Mouse (Mus musculus) lung, postnatal 0 days (tissue): Measurements from ENCODE around the gene Atxn7l1. TPM values are rescaled to one million over a fixed set of nuclear protein-coding genes. Genes with fewer than 3 reads are reported as not detected.

ENCODE experiments used
- ATAC-seq: fragments of 200-750 bp; cut with Nextera tagmentation; 2 replicates; pipeline ENCODE4 v1.8.0; 2017; ENCODE audit warnings: moderate library complexity
- DNase-seq: peaks from one replicate; pipeline ENCODE4 v3.0.0-alpha.2; 2016; ENCODE audit warnings: low spot score
- H3K27ac ChIP-seq: fragments of 300-500 bp; sonication (generic); 2 replicates; pipeline ENCODE4 v1.5.1; 2014; ENCODE audit warnings: antibody characterized with exemption, mild to moderate bottlenecking, low read length, mixed read lengths
- H3K27me3 ChIP-seq: fragments of 300-500 bp; sonication (generic); replicated peaks from 2 replicates; pipeline ENCODE4 v1.6.1; 2014; ENCODE audit warnings: low read length, mixed read lengths; ENCODE audit not compliant: insufficient read depth
- H3K36me3 ChIP-seq: fragments of 300-500 bp; sonication (generic); 2 replicates; pipeline ENCODE4 v1.6.1; 2014; ENCODE audit warnings: low read length, mixed read lengths; ENCODE audit not compliant: insufficient read depth
- H3K4me1 ChIP-seq: fragments of 300-500 bp; sonication (generic); 2 replicates; pipeline ENCODE4 v1.6.1; 2014; ENCODE audit warnings: antibody characterized with exemption, low read depth, low read length, mixed read lengths; ENCODE audit not compliant: insufficient read depth
- H3K4me2 ChIP-seq: fragments of 300-500 bp; sonication (generic); replicated peaks from 2 replicates; pipeline ENCODE4 v1.6.1; 2014; ENCODE audit warnings: low read depth, mild to moderate bottlenecking, low read length, moderate library complexity, mixed read lengths
- H3K4me3 ChIP-seq: fragments of 300-500 bp; sonication (generic); 2 replicates; pipeline ENCODE4 v1.5.1; 2014; ENCODE audit warnings: low read depth, low read length
- H3K9ac ChIP-seq: fragments of 300-500 bp; sonication (generic); replicated peaks from 2 replicates; pipeline ENCODE4 v1.6.1; 2014; ENCODE audit warnings: low read depth, mild to moderate bottlenecking
- H3K9me3 ChIP-seq: fragments of 300-500 bp; sonication (generic); 2 replicates; pipeline ENCODE4 v1.6.1; 2016; ENCODE audit warnings: low read length, mixed read lengths
- CTCF ChIP-seq: IDR thresholded peaks from 2 replicates; pipeline ENCODE4 v1.5.1; 2016; ENCODE audit warnings: antibody characterized with exemption, mild to moderate bottlenecking
- EP300 ChIP-seq: IDR thresholded peaks from 2 replicates; pipeline ENCODE4 v1.6.1; 2016; ENCODE audit warnings: antibody characterized with exemption, mild to moderate bottlenecking, control low read depth
- WGBS: fragments of 180-500 bp; shearing (Covaris S2); extraction: QIAGEN DNeasy Blood & Tissue Kit; methylation state at CpG from one replicate; pipeline ENCODE4 v1.1.7; 2014; 5-methylcytosine and 5-hydroxymethylcytosine counted together
- polyA plus RNA-seq: library from polyadenylated mRNA; unstranded; fragments of >200 nt; fragmentation: Nextera tagmentation; extraction: Ambion mirVana; gene quantifications from 2 replicates; pipeline ENCODE4 v1.2.1, GENCODE M21; 2015

The Atxn7l1 gene
- polyA plus RNA-seq, 1 experiment from 2014 or later = 10.2 TPM

DNA sequence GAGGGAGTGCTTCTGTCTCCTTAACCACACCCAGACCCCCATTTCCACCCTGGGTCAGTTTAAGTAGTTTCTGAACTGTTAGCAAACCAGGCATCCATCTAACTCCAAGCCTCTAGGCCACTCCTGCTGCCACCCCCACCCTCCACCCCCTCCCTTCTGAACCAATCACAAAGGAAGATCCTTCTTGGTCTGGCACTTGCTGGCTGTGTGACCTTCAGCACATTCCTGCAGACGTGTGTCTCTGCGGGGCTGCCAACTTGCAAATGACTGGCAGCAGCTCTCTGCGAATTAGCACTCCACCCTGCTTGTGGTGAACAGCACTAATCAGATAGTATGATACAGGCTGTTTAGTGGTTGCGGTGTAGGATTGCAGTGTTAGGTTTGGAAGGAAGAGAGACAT is 18.1 kb upstream of the Atxn7l1 start:
- ATAC-seq = no peak
- 13% methylated on average over 4 of the region's 4 CpGs for WGBS
- H3K9me3 ChIP-seq = no peaks in the 10 kb centered on the region

DNA sequence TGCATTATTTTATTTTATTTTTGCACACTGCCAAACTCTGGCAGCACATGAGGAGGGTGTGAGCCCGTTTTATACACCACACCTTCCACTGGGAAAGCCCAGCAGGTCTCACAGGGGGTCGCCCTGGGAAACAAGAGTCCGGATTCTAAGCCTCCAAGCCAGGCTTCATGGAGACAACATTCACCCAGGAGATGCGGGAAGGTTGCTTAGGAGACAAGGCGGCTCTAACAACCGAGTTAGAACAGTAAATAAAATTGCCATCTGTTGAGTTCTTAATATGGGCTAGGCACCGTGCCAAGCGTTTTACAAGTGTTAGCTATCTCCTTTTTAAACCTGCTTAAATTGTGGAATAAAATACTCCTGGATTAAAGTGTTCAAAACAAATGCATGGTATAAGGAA is 17.1 kb upstream of the Atxn7l1 start:
- H3K4me2 ChIP-seq = no peak overlapping the region
- WGBS = 43% methylated on average over 8 of the region's 8 CpGs

More for the DNA sequence above, 18.1 kb upstream of the Atxn7l1 start:
- H3K9ac ChIP-seq = no peak overlapping the region
- H3K4me2 ChIP-seq = no peak overlapping the region
- H3K4me1 ChIP-seq = no peaks in the 10 kb centered on the region
- no peaks in the 10 kb centered on the region for H3K36me3 ChIP-seq
- DNase-seq = no peak
- no peak for TF ChIP-seq EP300
- no peak for TF ChIP-seq CTCF
- H3K27ac ChIP-seq = no peak overlapping the region
- no peak overlapping the region for H3K4me3 ChIP-seq
- H3K27me3 ChIP-seq = no peaks in the 10 kb centered on the region

DNA sequence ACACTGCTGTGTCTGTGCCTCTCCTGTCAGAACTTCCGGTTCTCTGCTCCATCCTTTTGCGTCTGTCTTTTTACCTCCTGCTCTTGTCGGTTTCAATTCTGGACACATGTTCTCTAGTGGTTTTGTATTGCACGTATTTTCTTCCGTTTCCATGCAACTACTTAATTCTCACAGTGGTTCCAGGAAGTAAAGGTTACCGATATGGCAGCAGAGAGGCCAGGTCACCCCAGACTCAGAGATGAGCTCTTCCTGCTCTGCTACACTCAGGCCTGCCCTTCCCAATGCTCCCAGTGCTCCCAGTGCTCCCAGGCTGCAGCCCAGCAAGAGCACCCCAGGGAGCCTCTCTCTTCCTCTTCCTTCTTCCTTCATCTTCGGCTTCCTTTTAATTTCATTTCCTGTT is 15.7 kb upstream of the Atxn7l1 start:
- Histone ChIP-seq H3K4me1 (no peaks in the 10 kb centered on the region), H3K4me3 (no peak overlapping the region), H3K27me3 (no peaks in the 10 kb centered on the region), H3K9me3 (no peaks in the 10 kb centered on the region), H3K9ac (no peak overlapping the region), H3K27ac (no peak overlapping the region), H3K4me2 (no peak overlapping the region), H3K36me3 (no peaks in the 10 kb centered on the region)
- DNase-seq (no peak), ATAC-seq (no peak)
- 45% methylated on average over 7 of the region's 7 CpGs for WGBS
- TF ChIP-seq EP300 (no peak), CTCF (no peak)

More for the DNA sequence above, 17.1 kb upstream of the Atxn7l1 start:
- DNase-seq = no peak
- no peaks in the 10 kb centered on the region for H3K4me1 ChIP-seq
- ATAC-seq = no peak
- no peak overlapping the region for H3K27ac ChIP-seq
- no peak overlapping the region for H3K4me3 ChIP-seq
- H3K9me3 ChIP-seq = no peaks in the 10 kb centered on the region
- H3K9ac ChIP-seq = no peak overlapping the region
- no peaks in the 10 kb centered on the region for H3K27me3 ChIP-seq
- no peak for TF ChIP-seq CTCF
- TF ChIP-seq EP300 = no peak
- H3K36me3 ChIP-seq = no peaks in the 10 kb centered on the region

DNA sequence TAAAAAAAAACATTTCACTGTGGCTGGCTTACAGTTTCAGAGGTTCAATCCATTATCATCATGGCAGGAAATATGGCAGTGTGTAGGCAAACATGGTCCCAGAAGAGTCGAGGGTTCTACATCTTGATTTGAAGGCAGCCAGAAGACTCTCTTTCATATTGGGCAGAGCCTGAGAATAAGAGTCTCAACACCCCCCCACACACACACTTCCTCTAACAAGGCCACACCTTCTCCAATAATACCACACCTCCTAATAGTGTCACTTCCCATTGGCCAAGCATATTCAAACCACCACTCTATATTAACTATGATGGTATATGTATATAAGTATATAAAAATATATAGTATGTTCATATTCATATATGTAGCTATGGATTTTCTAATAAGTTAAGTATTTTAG is 9.6 kb upstream of the Atxn7l1 start:
- TF ChIP-seq EP300 = no peak
- no peak for TF ChIP-seq CTCF
- Histone ChIP-seq H3K4me2 (no peak overlapping the region), H3K4me3 (no peak overlapping the region), H3K4me1 (no peaks in the 10 kb centered on the region), H3K9me3 (no peaks in the 10 kb centered on the region), H3K27me3 (no peaks in the 10 kb centered on the region), H3K36me3 (0 out of 2 replicates have a peak, but pooled peaks cover 3% of the 10 kb centered on the region), H3K27ac (no peak overlapping the region), H3K9ac (no peak overlapping the region)
- ATAC-seq (no peak), DNase-seq (no peak)
- WGBS = 71% methylated on average over 1 of the region's 1 CpGs

DNA sequence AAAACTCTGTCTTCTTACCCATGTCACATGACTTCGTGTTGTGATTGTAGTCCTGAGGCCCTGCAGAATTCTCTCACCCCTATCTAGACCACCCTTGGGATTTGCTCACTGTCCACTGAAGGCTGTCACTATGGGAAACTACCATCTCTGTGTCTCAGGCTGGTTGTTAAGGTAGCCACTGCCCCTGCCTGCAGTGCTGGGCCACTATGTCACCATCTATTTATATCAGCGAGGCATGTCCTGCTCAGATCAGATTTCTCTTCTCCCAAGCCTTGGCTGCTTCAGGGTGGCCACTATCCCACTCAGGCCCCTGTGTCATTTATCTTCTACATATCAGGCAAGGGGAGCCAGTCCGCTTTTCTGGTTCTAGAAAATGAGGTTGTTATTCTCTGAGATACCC is 8.4 kb upstream of the Atxn7l1 start:
- 62% methylated on average over 3 of the region's 3 CpGs for whole genome bisulfite sequencing
- no peaks in the 10 kb centered on the region for H3K9me3 ChIP-seq
- H3K36me3 ChIP-seq = 0 out of 2 replicates have a peak, but pooled peaks cover 3% of the 10 kb centered on the region
- no peak overlapping the region for H3K27ac ChIP-seq
- H3K4me3 ChIP-seq = no peak overlapping the region
- TF ChIP-seq EP300 = no peak
- no peak for TF ChIP-seq CTCF
- H3K9ac ChIP-seq = no peak overlapping the region
- no peaks in the 10 kb centered on the region for H3K4me1 ChIP-seq
- no peak overlapping the region for H3K4me2 ChIP-seq
- DNase-seq (no peak), ATAC-seq (no peak)
- no peaks in the 10 kb centered on the region for H3K27me3 ChIP-seq

DNA sequence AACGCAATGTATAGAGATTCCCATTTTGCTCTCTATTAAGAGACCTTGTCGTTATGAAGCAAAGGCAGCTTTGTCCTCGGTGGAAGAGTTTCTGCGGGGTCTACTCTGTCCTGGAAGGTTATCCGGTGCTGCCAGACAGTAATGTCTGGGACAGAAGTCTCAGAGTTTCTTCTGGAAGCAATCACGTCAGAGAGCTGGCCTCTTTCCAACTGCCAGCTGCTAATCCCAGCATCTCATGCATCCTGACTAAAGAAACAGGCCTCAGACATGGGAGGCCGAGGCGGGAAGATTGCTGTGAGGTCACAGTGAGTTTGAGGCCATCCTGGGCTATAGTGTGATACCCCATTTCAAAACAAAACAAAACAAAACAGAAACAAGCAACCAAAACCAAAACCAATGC is 3.0 kb upstream of the Atxn7l1 start:
- WGBS = 52% methylated on average over 8 of the region's 8 CpGs
- Histone ChIP-seq H3K27me3 (0 out of 2 replicates have a peak, but pooled peaks cover 5% of the 10 kb centered on the region), H3K4me3 (no peak overlapping the region), H3K36me3 (0 out of 2 replicates have a peak, but pooled peaks cover 3% of the 10 kb centered on the region), H3K27ac (no peak overlapping the region), H3K9ac (no peak overlapping the region), H3K9me3 (no peaks in the 10 kb centered on the region), H3K4me2 (no peak overlapping the region), H3K4me1 (peaks cover 9% of the 10 kb centered on the region; the same call in 1 of the 2 replicates)
- DNase-seq (no peak), ATAC-seq (no peak)
- no peak for TF ChIP-seq CTCF
- no peak for TF ChIP-seq EP300
